Mouse (Mus musculus) liver, embryonic 12.5 days (tissue): ENCODE results near the gene Speer4d. TPM values are rescaled to one million over a fixed set of nuclear protein-coding genes. Genes with fewer than 3 reads are reported as not detected.

Experiments
- polyA plus RNA-seq: library from polyadenylated mRNA; unstranded; fragments of >200 nt; fragmentation: Nextera tagmentation; extraction: Ambion mirVana; gene quantifications from 2 replicates; pipeline ENCODE4 v1.2.1, GENCODE M21; 2016

Gene Speer4d
- polyA plus RNA-seq, 1 experiment from 2014 or later = not detected

Other genes starting within 250 kb of the Speer4d start
- not detected in 2 replicates for gene Gm21149, start 142.5 kb upstream of the Speer4d start, polyA plus RNA-seq
- gene Gm21190, start 89.8 kb upstream of the Speer4d start, polyA plus RNA-seq = not detected in 2 replicates
- gene Gm21083, start 41.7 kb upstream of the Speer4d start, polyA plus RNA-seq = not detected in 2 replicates
- not detected in 2 replicates for gene 4930572O03Rik, start 38.0 kb downstream of the Speer4d start, polyA plus RNA-seq
- not detected in 2 replicates for gene Speer4c, start 95.2 kb downstream of the Speer4d start, polyA plus RNA-seq